10 mouse cellular contexts compared by ENCODE assay signal in genomic region chr10:61759869-61760268, GRCm38 (mm10). TPM values are rescaled to one million over a fixed set of nuclear protein-coding genes. Genes with fewer than 3 reads are reported as not detected.
DNase-seq lines count a peak whose midpoint lies in the region; ATAC-seq and TF ChIP-seq lines count a peak whose summit lies in the region.
"Had no signal": no experiment of that assay in that cellular context is flagged by ENCODE, and none has a peak within 500 bp of the region (broad histone marks: within the 10 kb centered on the region; RNA-seq: fewer than 3 reads in every experiment).

No protein-coding gene starts in this region.

- no peak overlapping the region for H3K9ac ChIP-seq in heart, embryonic 13.5 days
- no peak overlapping the region for H3K9ac ChIP-seq in lung, postnatal 0 days (replicated peaks; ENCODE audit: low read depth)
- no peak overlapping the region for H3K9ac ChIP-seq in forebrain, embryonic 12.5 days
- no peak overlapping the region for H3K9ac ChIP-seq in midbrain, embryonic 11.5 days (ENCODE audit: low read length)
- no peak overlapping the region for H3K9ac ChIP-seq in forebrain, embryonic 11.5 days (ENCODE audit: low read length)
- H3K9ac ChIP-seq: hindbrain, embryonic 13.5 days had no signal

- H3K4me3 ChIP-seq in heart, embryonic 13.5 days = no peak overlapping the region
- H3K4me3 ChIP-seq in lung, postnatal 0 days (ENCODE audit: low read depth, low read length) = no peak overlapping the region
- no peak overlapping the region for H3K4me3 ChIP-seq in forebrain, embryonic 12.5 days (replicated peaks)
- no peak overlapping the region for H3K4me3 ChIP-seq in midbrain, embryonic 11.5 days (ENCODE audit: low read depth, low read length)
- H3K4me3 ChIP-seq in forebrain, embryonic 11.5 days (ENCODE audit: low read depth, low read length) = no peak overlapping the region
- H3K4me3 ChIP-seq: hindbrain, embryonic 13.5 days; megakaryocyte, embryonic 14.5 days had no signal

- no peaks in the 10 kb centered on the region for H3K27me3 ChIP-seq in heart, embryonic 13.5 days (replicated peaks)
- no peaks in the 10 kb centered on the region for H3K27me3 ChIP-seq in lung, postnatal 0 days (replicated peaks; ENCODE audit: insufficient read depth, low read length)
- H3K27me3 ChIP-seq in forebrain, embryonic 12.5 days = no peaks in the 10 kb centered on the region
- H3K27me3 ChIP-seq in midbrain, embryonic 11.5 days (ENCODE audit: control insufficient read depth, insufficient read depth, low read length) = no peaks in the 10 kb centered on the region
- H3K27me3 ChIP-seq in forebrain, embryonic 11.5 days (ENCODE audit: control insufficient read depth, insufficient read depth, low read length) = no peaks in the 10 kb centered on the region

- peak; percentile 55; the same call in 1 of the 2 replicates for ATAC-seq in heart, embryonic 13.5 days (ENCODE audit: extremely low read depth, insufficient number of reproducible peaks, low FRiP score, low TSS enrichment)
- peak; percentile 64 for ATAC-seq in lung, postnatal 0 days
- no peak for ATAC-seq in forebrain, embryonic 12.5 days (ENCODE audit: low FRiP score)
- no peak for ATAC-seq in midbrain, embryonic 11.5 days (ENCODE audit: low FRiP score)
- ATAC-seq in forebrain, embryonic 11.5 days (replicated peaks; ENCODE audit: low FRiP score) = no peak

- H3K4me2 ChIP-seq in heart, embryonic 13.5 days = no peak overlapping the region
- no peak overlapping the region for H3K4me2 ChIP-seq in lung, postnatal 0 days (replicated peaks; ENCODE audit: low read depth, low read length)
- no peak overlapping the region for H3K4me2 ChIP-seq in forebrain, embryonic 12.5 days
- no peak overlapping the region for H3K4me2 ChIP-seq in midbrain, embryonic 11.5 days
- H3K4me2 ChIP-seq in forebrain, embryonic 11.5 days (ENCODE audit: low read depth, low read length, severe bottlenecking) = no peak overlapping the region
- H3K4me2 ChIP-seq: hindbrain, embryonic 13.5 days had no signal

- H3K36me3 ChIP-seq in heart, embryonic 13.5 days = peaks cover 24% of the 10 kb centered on the region
- H3K36me3 ChIP-seq in lung, postnatal 0 days (ENCODE audit: insufficient read depth, low read length) = no peaks in the 10 kb centered on the region
- H3K36me3 ChIP-seq in forebrain, embryonic 12.5 days (replicated peaks) = peaks cover 34% of the 10 kb centered on the region
- peaks cover 15% of the 10 kb centered on the region; the same call in 1 of the 2 replicates for H3K36me3 ChIP-seq in midbrain, embryonic 11.5 days (ENCODE audit: control insufficient read depth, insufficient read depth, low read length)
- H3K36me3 ChIP-seq in forebrain, embryonic 11.5 days (ENCODE audit: control insufficient read depth, insufficient read depth, low read length) = peaks cover 2% of the 10 kb centered on the region; the same call in 1 of the 2 replicates

- H3K4me1 ChIP-seq in heart, embryonic 13.5 days = peaks cover 50% of the 10 kb centered on the region
- peaks cover 4% of the 10 kb centered on the region for H3K4me1 ChIP-seq in lung, postnatal 0 days (ENCODE audit: insufficient read depth, low read depth, low read length)
- peaks cover 7% of the 10 kb centered on the region; the same call in 1 of the 2 replicates for H3K4me1 ChIP-seq in forebrain, embryonic 12.5 days
- H3K4me1 ChIP-seq in midbrain, embryonic 11.5 days (ENCODE audit: control insufficient read depth, insufficient read depth, low read length) = peaks cover 2% of the 10 kb centered on the region; the same call in 1 of the 2 replicates
- H3K4me1 ChIP-seq in forebrain, embryonic 11.5 days (replicated peaks; ENCODE audit: control insufficient read depth, insufficient read depth, low read length) = no peaks in the 10 kb centered on the region; the same call in 1 of the 2 replicates
- H3K4me1 ChIP-seq: megakaryocyte, embryonic 14.5 days had no signal

- no peaks in the 10 kb centered on the region for H3K9me3 ChIP-seq in heart, embryonic 13.5 days
- H3K9me3 ChIP-seq in lung, postnatal 0 days (ENCODE audit: low read length) = no peaks in the 10 kb centered on the region
- no peaks in the 10 kb centered on the region for H3K9me3 ChIP-seq in forebrain, embryonic 12.5 days
- no peaks in the 10 kb centered on the region for H3K9me3 ChIP-seq in midbrain, embryonic 11.5 days (ENCODE audit: control insufficient read depth, low read length)
- no peaks in the 10 kb centered on the region for H3K9me3 ChIP-seq in forebrain, embryonic 11.5 days (ENCODE audit: control insufficient read depth, low read length)
- H3K9me3 ChIP-seq: hindbrain, embryonic 13.5 days; megakaryocyte, embryonic 14.5 days had no signal

- peak; percentile 10; the same call in 1 of the 2 replicates for TF ChIP-seq CTCF in lung, postnatal 0 days (IDR thresholded peaks at IDR 0.05)

- peak overlapping the region; percentile 96 for H3K27ac ChIP-seq in heart, embryonic 13.5 days (replicated peaks)
- H3K27ac ChIP-seq in lung, postnatal 0 days (ENCODE audit: low read length) = peak overlapping the region; percentile 62
- H3K27ac ChIP-seq in forebrain, embryonic 12.5 days = no peak overlapping the region
- no peak overlapping the region for H3K27ac ChIP-seq in midbrain, embryonic 11.5 days (ENCODE audit: low read depth, low read length)
- H3K27ac ChIP-seq in forebrain, embryonic 11.5 days (ENCODE audit: low read depth, low read length) = no peak overlapping the region
- H3K27ac ChIP-seq: hindbrain, embryonic 13.5 days had no signal

- WGBS in heart, embryonic 13.5 days = 17% methylated on average over 6 of the region's 6 CpGs
- 25% methylated on average over 6 of the region's 6 CpGs for WGBS in lung, postnatal 0 days
- WGBS in forebrain, embryonic 12.5 days = 79% methylated on average over 6 of the region's 6 CpGs
- 80% methylated on average over 6 of the region's 6 CpGs for WGBS in midbrain, embryonic 11.5 days
- 81% methylated on average over 6 of the region's 6 CpGs for WGBS in forebrain, embryonic 11.5 days

- peak; percentile 65 for TF ChIP-seq EP300 in lung, postnatal 0 days (IDR thresholded peaks at IDR 0.05)

- peak; percentile 95 for DNase-seq in NIH3T3 (ENCODE audit: low read depth)
- peak; percentile 54 to 61 for DNase-seq in adrenal gland, postnatal 36 days
- DNase-seq in lung, postnatal 0 days (ENCODE audit: low spot score) = peak; percentile 89
- DNase-seq in midbrain, embryonic 11.5 days (ENCODE audit: low spot score, missing footprints) = no peak
- no peak for DNase-seq in forebrain, embryonic 11.5 days (ENCODE audit: low spot score)
- DNase-seq: thymus, adult 2 months had no signal

RNA-seq across cellular contexts. Expression of gene H2afy2, which starts 24.1 kb away (rescaled TPM):
- total RNA-seq in adrenal gland, postnatal 36 days (2021) = 1 to 10 TPM; 9.1 to 9.4 TPM
- polyA plus RNA-seq in heart, embryonic 13.5 days (2015; fragmentation: Nextera tagmentation; extraction: Ambion mirVana) = 57.3 and 65.3 TPM in 2 replicates
- 23.9 and 26.6 TPM in 2 replicates for polyA plus RNA-seq in lung, postnatal 0 days (2015; fragmentation: Nextera tagmentation; extraction: Ambion mirVana)
- 362 and 384 TPM in 2 replicates for polyA plus RNA-seq in forebrain, embryonic 12.5 days (2016; fragmentation: Nextera tagmentation; extraction: Ambion mirVana)
- polyA plus RNA-seq in midbrain, embryonic 11.5 days (2014; fragmentation: Nextera tagmentation; extraction: Ambion mirVana) = 272 and 287 TPM in 2 replicates
- 260 and 266 TPM in 2 replicates for polyA plus RNA-seq in forebrain, embryonic 11.5 days (2014; fragmentation: Nextera tagmentation; extraction: Ambion mirVana)

RNA-seq across cellular contexts. Expression of gene Aifm2, which starts 44.8 kb away (rescaled TPM):
- total RNA-seq in adrenal gland, postnatal 36 days (2021) = 100 to 1,000 TPM; 187 to 377 TPM
- polyA plus RNA-seq in heart, embryonic 13.5 days (2015; fragmentation: Nextera tagmentation; extraction: Ambion mirVana) = 20.6 and 23.2 TPM in 2 replicates
- 15.3 and 15.8 TPM in 2 replicates for polyA plus RNA-seq in lung, postnatal 0 days (2015; fragmentation: Nextera tagmentation; extraction: Ambion mirVana)
- polyA plus RNA-seq in forebrain, embryonic 12.5 days (2016; fragmentation: Nextera tagmentation; extraction: Ambion mirVana) = 5.8 and 6.1 TPM in 2 replicates
- 4.9 and 6.3 TPM in 2 replicates for polyA plus RNA-seq in midbrain, embryonic 11.5 days (2014; fragmentation: Nextera tagmentation; extraction: Ambion mirVana)
- 5.9 and 6.2 TPM in 2 replicates for polyA plus RNA-seq in forebrain, embryonic 11.5 days (2014; fragmentation: Nextera tagmentation; extraction: Ambion mirVana)

Comparison
In these comparisons a context has a peak if more than half of its experiments do, and no peak if none do; other contexts are left out.
1. DNase-seq: peak in NIH3T3 (single experiment), adrenal gland, postnatal 36 days (2 of 2) and lung, postnatal 0 days (single experiment); none in midbrain, embryonic 11.5 days (single experiment) and forebrain, embryonic 11.5 days (single experiment).
2. ATAC-seq: peak in heart, embryonic 13.5 days (single experiment) and lung, postnatal 0 days (single experiment); none in forebrain, embryonic 12.5 days (single experiment), midbrain, embryonic 11.5 days (single experiment) and forebrain, embryonic 11.5 days (single experiment).
3. H3K27ac ChIP-seq: peak in heart, embryonic 13.5 days (single experiment) and lung, postnatal 0 days (single experiment); none in forebrain, embryonic 12.5 days (single experiment), midbrain, embryonic 11.5 days (single experiment) and forebrain, embryonic 11.5 days (single experiment).